Mouse (Mus musculus) ES-Bruce4 (cell line): ENCODE data around the gene Calcb.

Source experiments
- CTCF ChIP-seq: IDR thresholded peaks from one replicate; pipeline ENCODE4 v1.8.1; 2011; ENCODE audit warnings: low read depth, low read length
- EP300 ChIP-seq: IDR thresholded peaks from 2 replicates; pipeline ENCODE4 v1.6.1; 2011; ENCODE audit warnings: low read depth, low read length; ENCODE audit not compliant: insufficient read depth

DNA sequence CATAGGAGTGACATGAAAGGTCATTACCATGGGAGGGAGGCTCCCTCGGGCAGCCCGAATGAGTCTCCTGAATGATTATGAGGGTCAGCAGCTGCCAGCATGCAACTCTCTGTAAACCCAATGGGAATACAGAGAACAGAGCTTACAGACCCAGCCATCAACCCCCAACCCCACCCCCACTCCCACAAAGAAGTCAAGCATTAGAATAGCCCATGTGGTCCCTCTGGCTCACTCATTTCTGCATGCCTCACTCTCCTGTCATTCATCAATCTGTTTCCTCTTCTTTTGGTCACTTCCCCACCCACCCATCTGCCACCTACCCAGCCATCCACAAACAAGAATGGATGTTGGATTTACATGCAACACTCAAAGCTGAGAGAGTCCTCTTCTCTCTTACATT is 35.0 kb downstream of the Calcb start:
- TF ChIP-seq CTCF = no peak
- TF ChIP-seq EP300 = no peak
